Mouse (Mus musculus) brain, embryonic 14.5 days (tissue): Measurements from ENCODE around the gene Gm7030.
"Not testable (repeated sequence)": the region's sequence is repeated elsewhere in the genome, so short reads cannot be mapped to it uniquely, and the experiment has no call there.

ENCODE experiments used
- CTCF ChIP-seq: fragments of 200-500 bp; IDR thresholded peaks from 2 replicates; pipeline ENCODE4 v1.5.1; 2012; ENCODE audit warnings: inconsistent platforms, mild to moderate bottlenecking, moderate library complexity, borderline replicate concordance; ENCODE audit not compliant: insufficient read depth, insufficient read length; ENCODE audit errors: extremely low read depth
- POLR2A ChIP-seq: fragments of 200-500 bp; IDR thresholded peaks from 2 replicates; pipeline ENCODE4 v1.6.1; 2012; ENCODE audit warnings: mild to moderate bottlenecking, inconsistent platforms, borderline replicate concordance; ENCODE audit not compliant: poor library complexity, insufficient read depth, insufficient read length, severe bottlenecking; ENCODE audit errors: extremely low read depth

GRCm38 (mm10) chr17:36110641-36111509, 18.4 kb downstream of the Gm7030 start:
- TF ChIP-seq POLR2A, result not testable (repeated sequence)
- 0 out of 2 replicates have a peak, but pooled peaks have one; percentile 2 for TF ChIP-seq CTCF
